8 mouse cellular contexts compared by ENCODE assay signal in the genomic region with DNA sequence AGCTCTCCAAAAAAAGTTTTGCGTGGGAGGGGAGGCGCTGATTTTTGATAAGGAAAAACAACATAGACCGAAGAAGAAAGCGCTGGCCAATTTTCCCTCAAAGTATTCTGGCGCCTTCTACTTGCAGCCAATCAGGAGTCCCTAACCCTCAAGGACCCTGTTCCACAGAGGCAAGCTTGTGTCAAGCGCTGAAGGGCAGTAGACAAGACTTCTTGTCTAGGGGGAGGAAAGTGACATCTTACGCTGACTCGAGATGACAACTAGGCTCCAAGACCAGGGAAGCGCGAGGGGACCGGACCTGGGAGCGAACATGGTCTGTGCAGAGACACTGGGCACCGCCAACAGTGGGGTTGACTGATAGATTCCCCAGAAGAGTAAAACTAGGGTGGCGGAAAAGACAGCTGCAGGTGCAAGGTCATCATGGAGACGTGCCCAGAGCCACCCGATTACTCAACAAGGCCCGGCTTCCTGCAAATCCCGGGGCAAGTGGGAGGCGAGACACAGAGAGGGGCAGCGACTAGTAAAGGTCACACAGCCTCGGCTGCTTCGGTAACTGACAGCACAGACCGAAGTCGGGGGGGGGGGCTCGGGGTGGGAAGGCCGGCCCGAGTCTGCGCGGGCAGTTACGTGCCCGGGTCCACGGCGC. TPM values are rescaled to one million over a fixed set of nuclear protein-coding genes. Genes with fewer than 3 reads are reported as not detected.
DNase-seq lines count a peak whose midpoint lies in the region; ATAC-seq lines count a peak whose summit lies in the region.

No protein-coding gene starts in this region.

- peak overlapping the region; percentile 94 for H3K4me3 ChIP-seq in embryonic facial prominence, embryonic 11.5 days (ENCODE audit: low read depth, low read length)
- peak overlapping the region; percentile 88 for H3K4me3 ChIP-seq in heart, embryonic 12.5 days
- H3K4me3 ChIP-seq in stomach, embryonic 15.5 days (replicated peaks) = peak overlapping the region; percentile 88

- peak; percentile 58 for DNase-seq in kidney, adult 11 months
- DNase-seq in kidney, postnatal 4 days = no peak
- DNase-seq in MN1 (ENCODE audit: low spot score) = peak; percentile 65
- DNase-seq in embryonic facial prominence, embryonic 11.5 days (ENCODE audit: low spot score) = peak; percentile 44
- DNase-seq in layer of hippocampus, adult 8-10 months (ENCODE audit: low spot score in 2 of 2) = peak; percentile 42 to 45
- DNase-seq in lung, postnatal 36 days = peak; percentile 57

- H3K9me3 ChIP-seq in embryonic facial prominence, embryonic 11.5 days (replicated peaks; ENCODE audit: control insufficient read depth, low read length) = no peaks in the 10 kb centered on the region
- H3K9me3 ChIP-seq in heart, embryonic 12.5 days (replicated peaks) = no peaks in the 10 kb centered on the region
- H3K9me3 ChIP-seq in stomach, embryonic 15.5 days = no peaks in the 10 kb centered on the region

- peak overlapping the region; percentile 85 for H3K9ac ChIP-seq in embryonic facial prominence, embryonic 11.5 days (replicated peaks; ENCODE audit: low read length)
- peak overlapping the region; percentile 92 for H3K9ac ChIP-seq in heart, embryonic 12.5 days
- peak overlapping the region; percentile 89 for H3K9ac ChIP-seq in stomach, embryonic 15.5 days

- H3K36me3 ChIP-seq in embryonic facial prominence, embryonic 11.5 days (replicated peaks; ENCODE audit: control insufficient read depth, insufficient read depth, low read depth, low read length) = peaks cover 18% of the 10 kb centered on the region
- H3K36me3 ChIP-seq in heart, embryonic 12.5 days = peaks cover 66% of the 10 kb centered on the region
- H3K36me3 ChIP-seq in stomach, embryonic 15.5 days = peaks cover 39% of the 10 kb centered on the region

- WGBS in embryonic facial prominence, embryonic 11.5 days = 5% methylated on average over 31 of the region's 33 CpGs
- WGBS in heart, embryonic 12.5 days = under 1% methylated on average over 33 of the region's 33 CpGs
- 2% methylated on average over 30 of the region's 33 CpGs for WGBS in stomach, embryonic 15.5 days

- no peak for ATAC-seq in embryonic facial prominence, embryonic 11.5 days (replicated peaks; ENCODE audit: insufficient number of reproducible peaks, low FRiP score, low TSS enrichment, low read depth)
- no peak; the same call in 1 of the 2 replicates for ATAC-seq in heart, embryonic 12.5 days (ENCODE audit: insufficient number of reproducible peaks, low FRiP score)
- no peak for ATAC-seq in stomach, embryonic 15.5 days (ENCODE audit: insufficient read depth, low FRiP score, low read depth)

- peak overlapping the region; percentile 60 for H3K27ac ChIP-seq in embryonic facial prominence, embryonic 11.5 days (replicated peaks; ENCODE audit: low read depth, low read length)
- peak overlapping the region; percentile 97 for H3K27ac ChIP-seq in heart, embryonic 12.5 days (ENCODE audit: poor library complexity, severe bottlenecking)
- peak overlapping the region; percentile 97 for H3K27ac ChIP-seq in stomach, embryonic 15.5 days

- peak overlapping the region; percentile 81 for H3K4me2 ChIP-seq in embryonic facial prominence, embryonic 11.5 days (ENCODE audit: low read depth, low read length)
- H3K4me2 ChIP-seq in heart, embryonic 12.5 days = peak overlapping the region; percentile 77
- peak overlapping the region; percentile 78 for H3K4me2 ChIP-seq in stomach, embryonic 15.5 days

- peaks cover 7% of the 10 kb centered on the region; the same call in 1 of the 2 replicates for H3K4me1 ChIP-seq in embryonic facial prominence, embryonic 11.5 days (ENCODE audit: control insufficient read depth, insufficient read depth, low read length)
- peaks cover 53% of the 10 kb centered on the region for H3K4me1 ChIP-seq in heart, embryonic 12.5 days (replicated peaks)
- peaks cover 38% of the 10 kb centered on the region for H3K4me1 ChIP-seq in stomach, embryonic 15.5 days

- H3K27me3 ChIP-seq in embryonic facial prominence, embryonic 11.5 days (ENCODE audit: control insufficient read depth, insufficient read depth, low read length) = no peaks in the 10 kb centered on the region
- H3K27me3 ChIP-seq in heart, embryonic 12.5 days (replicated peaks) = no peaks in the 10 kb centered on the region
- H3K27me3 ChIP-seq in stomach, embryonic 15.5 days (replicated peaks) = no peaks in the 10 kb centered on the region

RNA-seq across cellular contexts. Expression of gene Safb2, which starts 0.7 kb away (rescaled TPM):
- polyA plus RNA-seq in embryonic facial prominence, embryonic 11.5 days (2014; fragmentation: Nextera tagmentation; extraction: Ambion mirVana) = 37.2 and 45.3 TPM in 2 replicates
- 61.1 and 61.2 TPM in 2 replicates for polyA plus RNA-seq in heart, embryonic 12.5 days (2016; fragmentation: Nextera tagmentation; extraction: Ambion mirVana)
- total RNA-seq in layer of hippocampus, adult 8-10 months (2022) = 100 to 1,000 TPM; 122 to 182 (median 154) TPM
- 77.9 and 82.7 TPM in 2 replicates for polyA plus RNA-seq in stomach, embryonic 15.5 days (2015; fragmentation: Nextera tagmentation; extraction: Ambion mirVana)

RNA-seq across cellular contexts. Expression of gene Safb, which starts 0.9 kb away (rescaled TPM):
- 94.1 and 109 TPM in 2 replicates for polyA plus RNA-seq in embryonic facial prominence, embryonic 11.5 days (2014; fragmentation: Nextera tagmentation; extraction: Ambion mirVana)
- 93.1 and 101 TPM in 2 replicates for polyA plus RNA-seq in heart, embryonic 12.5 days (2016; fragmentation: Nextera tagmentation; extraction: Ambion mirVana)
- 100 to 1,000 TPM; 149 to 168 (median 159) TPM for total RNA-seq in layer of hippocampus, adult 8-10 months (2022)
- polyA plus RNA-seq in stomach, embryonic 15.5 days (2015; fragmentation: Nextera tagmentation; extraction: Ambion mirVana) = 95.8 and 106 TPM in 2 replicates

RNA-seq across cellular contexts. Expression of gene 2410015M20Rik, which starts 25.8 kb away (rescaled TPM):
- polyA plus RNA-seq in embryonic facial prominence, embryonic 11.5 days (2014; fragmentation: Nextera tagmentation; extraction: Ambion mirVana) = 209 and 219 TPM in 2 replicates
- polyA plus RNA-seq in heart, embryonic 12.5 days (2016; fragmentation: Nextera tagmentation; extraction: Ambion mirVana) = 253 and 282 TPM in 2 replicates
- total RNA-seq in layer of hippocampus, adult 8-10 months (2022) = 100 to 1,000 TPM; 138 to 161 (median 146) TPM
- 230 and 238 TPM in 2 replicates for polyA plus RNA-seq in stomach, embryonic 15.5 days (2015; fragmentation: Nextera tagmentation; extraction: Ambion mirVana)

RNA-seq across cellular contexts. Expression of gene Rpl36, which starts 29.5 kb away (rescaled TPM):
- 1,376 and 1,538 TPM in 2 replicates for polyA plus RNA-seq in embryonic facial prominence, embryonic 11.5 days (2014; fragmentation: Nextera tagmentation; extraction: Ambion mirVana)
- polyA plus RNA-seq in heart, embryonic 12.5 days (2016; fragmentation: Nextera tagmentation; extraction: Ambion mirVana) = 1,231 and 1,273 TPM in 2 replicates
- total RNA-seq in layer of hippocampus, adult 8-10 months (2022) = 100 to 1,000 TPM; 286 to 457 (median 374) TPM
- 1,749 and 1,789 TPM in 2 replicates for polyA plus RNA-seq in stomach, embryonic 15.5 days (2015; fragmentation: Nextera tagmentation; extraction: Ambion mirVana)

RNA-seq across cellular contexts. Expression of gene Gm20219, which starts 29.5 kb away (rescaled TPM):
- 0.70 and 0.77 TPM in 2 replicates for polyA plus RNA-seq in embryonic facial prominence, embryonic 11.5 days (2014; fragmentation: Nextera tagmentation; extraction: Ambion mirVana)
- polyA plus RNA-seq in heart, embryonic 12.5 days (2016; fragmentation: Nextera tagmentation; extraction: Ambion mirVana) = 0.35 and 0.40 TPM in 2 replicates
- total RNA-seq in layer of hippocampus, adult 8-10 months (2022) = 1 to 10 TPM in 3 of 4 experiments, under 1 TPM in 1; 0.71 to 5.3 (median 3.7) TPM
- polyA plus RNA-seq in stomach, embryonic 15.5 days (2015; fragmentation: Nextera tagmentation; extraction: Ambion mirVana) = 9.5 and 10.7 TPM in 2 replicates

Comparison
In these comparisons a context has a peak if more than half of its experiments do, and no peak if none do; other contexts are left out.
1. DNase-seq: peak in kidney, adult 11 months (single experiment), MN1 (single experiment), embryonic facial prominence, embryonic 11.5 days (single experiment), layer of hippocampus, adult 8-10 months (2 of 2) and lung, postnatal 36 days (single experiment); none in kidney, postnatal 4 days (0 of 2).
2. Peak in every context shown above with its lines, with median percentiles within 50 percentile points of each other: H3K27ac ChIP-seq, H3K4me2 ChIP-seq, H3K4me3 ChIP-seq and H3K9ac ChIP-seq.